Mouse (Mus musculus) heart, adult 2 months (tissue): ENCODE results near the gene Gm21860.
"Not testable (repeated sequence)": the region's sequence is repeated elsewhere in the genome, so short reads cannot be mapped to it uniquely, and the experiment has no call there.

ENCODE experiments used
- CTCF ChIP-seq: fragments of 200-600 bp; IDR thresholded peaks from 2 replicates; pipeline ENCODE4 v1.8.1; 2022; ENCODE audit warnings: antibody characterized with exemption, mild to moderate bottlenecking, moderate library complexity
- EP300 ChIP-seq: fragments of 200-500 bp; IDR thresholded peaks from 2 replicates; pipeline ENCODE4 v1.6.1; 2011; ENCODE audit warnings: low read depth, low read length, control low read depth; ENCODE audit not compliant: insufficient read depth
- POLR2A ChIP-seq: fragments of 200-500 bp; IDR thresholded peaks from 2 replicates; pipeline ENCODE4 v1.6.1; 2011; ENCODE audit warnings: mild to moderate bottlenecking, low read depth, low read length, control low read depth; ENCODE audit not compliant: insufficient read depth

DNA sequence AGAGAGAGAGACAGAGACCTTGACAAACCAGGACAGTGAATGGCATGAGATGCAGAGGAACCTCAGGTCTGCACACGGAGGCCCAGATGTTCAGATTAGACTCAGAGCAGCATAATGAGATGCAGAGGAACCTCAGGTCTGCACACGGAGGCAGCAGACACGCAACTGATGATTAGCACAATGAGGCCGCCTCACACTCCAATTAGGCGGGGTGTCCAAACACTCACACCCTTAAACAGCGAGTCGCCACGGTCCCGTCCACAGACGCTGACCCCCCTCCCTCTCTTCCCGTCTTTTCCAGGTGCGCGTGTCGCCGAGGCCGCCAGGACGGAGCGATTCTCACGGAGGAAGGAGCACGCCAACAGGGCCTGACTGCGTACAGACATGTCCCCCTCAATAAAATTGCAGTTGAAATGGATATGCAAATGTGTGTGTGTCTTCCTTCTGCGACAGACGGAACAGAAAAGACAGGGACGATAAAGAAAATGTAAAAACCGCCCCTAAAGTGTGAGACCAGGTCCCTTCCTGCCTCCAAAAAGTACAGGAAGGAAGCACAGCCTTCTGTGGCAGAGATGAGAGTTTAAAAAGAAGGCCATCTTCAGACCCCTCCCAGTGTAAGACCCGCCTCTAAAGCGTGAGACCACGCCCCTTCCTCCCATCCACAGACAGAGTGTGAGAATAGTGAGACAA is 15.6 kb downstream of the Gm21860 start:
- TF ChIP-seq POLR2A, CTCF, EP300: not testable (repeated sequence)
